Mouse (Mus musculus) liver, adult (tissue): ENCODE measurements around the gene Wnt5b.
A peak's percentile ranks its signal among the peaks of the same experiment; 100 is the strongest.

Experiments
- GATA4 ChIP-seq: IDR thresholded peaks from 2 replicates; pipeline ENCODE4 v1.6.1; 2014; ENCODE audit warnings: mild to moderate bottlenecking, low read length; ENCODE audit not compliant: insufficient replicate concordance

Wnt5b gene

GRCm38 (mm10) chr6:119428611-119429010, 115.5 kb downstream of the Wnt5b start:
- TF ChIP-seq GATA4: no peak

- TF ChIP-seq GATA4: 0 out of 2 replicates have a peak, but pooled peaks have one; percentile 47
These were observed 123.1 kb downstream of the Wnt5b start for GRCm38 (mm10) chr6:119421001-119421400.

- TF ChIP-seq GATA4: no peak
These were observed 123.8 kb downstream of the Wnt5b start for GRCm38 (mm10) chr6:119420357-119420756.

GRCm38 (mm10) chr6:119419412-119419811, 124.7 kb downstream of the Wnt5b start:
- no peak for TF ChIP-seq GATA4

GRCm38 (mm10) chr6:119418392-119419251, 125.5 kb downstream of the Wnt5b start:
- peak; percentile 81 for TF ChIP-seq GATA4

GRCm38 (mm10) chr6:119417821-119418220, 126.3 kb downstream of the Wnt5b start:
- TF ChIP-seq GATA4: no peak

- TF ChIP-seq GATA4: no peak
These were observed 126.8 kb downstream of the Wnt5b start, which contains the start of gene Adipor2 for GRCm38 (mm10) chr6:119417354-119417753. Gene Adipor2, minus strand, starts transcription at chr6:119417704.

GRCm38 (mm10) chr6:119416643-119417042, 127.5 kb downstream of the Wnt5b start:
- TF ChIP-seq GATA4: no peak

GRCm38 (mm10) chr6:119414262-119415043, 129.7 kb downstream of the Wnt5b start:
- no peak for TF ChIP-seq GATA4

- no peak for TF ChIP-seq GATA4
These were observed 131.6 kb downstream of the Wnt5b start for GRCm38 (mm10) chr6:119412588-119412987.

- no peak for TF ChIP-seq GATA4
These were observed 132.6 kb downstream of the Wnt5b start for GRCm38 (mm10) chr6:119411511-119411910.

- peak; percentile 95 for TF ChIP-seq GATA4
These were observed 134.4 kb downstream of the Wnt5b start for GRCm38 (mm10) chr6:119409766-119410165.

- TF ChIP-seq GATA4: no peak
These were observed 135.6 kb downstream of the Wnt5b start for GRCm38 (mm10) chr6:119408582-119408981.

GRCm38 (mm10) chr6:119407818-119408217, 136.3 kb downstream of the Wnt5b start:
- TF ChIP-seq GATA4: no peak

GRCm38 (mm10) chr6:119406528-119406927, 137.6 kb downstream of the Wnt5b start:
- TF ChIP-seq GATA4: no peak

- peak; percentile 57; the same call in 1 of the 2 replicates for TF ChIP-seq GATA4
These were observed 138.8 kb downstream of the Wnt5b start for GRCm38 (mm10) chr6:119405310-119405709.
